Mouse (Mus musculus) lung, adult 2 months (tissue): Measurements from ENCODE around the gene Ide.

Experiments used
- CTCF ChIP-seq: fragments of 200-500 bp; IDR thresholded peaks from 2 replicates; pipeline ENCODE4 v1.5.1; 2011; ENCODE audit warnings: mild to moderate bottlenecking, low read length, control low read depth; ENCODE audit not compliant: insufficient read depth
- POLR2A ChIP-seq: fragments of 200-500 bp; IDR thresholded peaks from 2 replicates; pipeline ENCODE4 v1.6.1; 2011; ENCODE audit warnings: low read depth, mild to moderate bottlenecking, control low read depth, low read length, borderline replicate concordance; ENCODE audit errors: extremely low read depth

GRCm38 (mm10) chr19:37263943-37264897 is 73.4 kb downstream of the Ide start:
- TF ChIP-seq CTCF, result no peak
- no peak for TF ChIP-seq POLR2A
